Mouse (Mus musculus) bone marrow macrophage, adult 2 months (primary cell): ENCODE measurements around the gene Slc39a11. TPM values are rescaled to one million over a fixed set of nuclear protein-coding genes. Genes with fewer than 3 reads are reported as not detected.

Source experiments
- H3K27ac ChIP-seq: 2 replicates; pipeline ENCODE4 v1.5.1; 2012; ENCODE audit warnings: low read depth, low read length; ENCODE audit not compliant: insufficient read depth
- H3K4me1 ChIP-seq: 2 replicates; pipeline ENCODE4 v1.6.1; 2012; ENCODE audit warnings: low read length; ENCODE audit not compliant: control insufficient read depth, insufficient read depth
- H3K4me3 ChIP-seq: 2 replicates; pipeline ENCODE4 v1.5.1; 2012; ENCODE audit warnings: mild to moderate bottlenecking, low read length, moderate library complexity; ENCODE audit not compliant: insufficient read depth
- CTCF ChIP-seq: IDR thresholded peaks from 2 replicates; pipeline ENCODE4 v1.5.1; 2012; ENCODE audit warnings: low read depth, mild to moderate bottlenecking, low read length, moderate library complexity
- POLR2A ChIP-seq: IDR thresholded peaks from 2 replicates; pipeline ENCODE4 v1.6.1; 2012; ENCODE audit warnings: mild to moderate bottlenecking, low read depth, low read length, borderline replicate concordance
- polyA plus RNA-seq: library from polyadenylated mRNA; stranded (reverse); fragments of >200 nt; gene quantifications from 2 replicates; pipeline ENCODE4 v1.2.4, GENCODE M21; 2012; ENCODE audit not compliant: missing spikeins, insufficient read depth, insufficient read length

Gene Slc39a11
- polyA plus RNA-seq, 1 experiment: 24.3 TPM

- TF ChIP-seq POLR2A (no peak), CTCF (no peak)
- Histone ChIP-seq H3K27ac (no peak overlapping the region), H3K4me1 (peaks cover 10% of the 10 kb centered on the region), H3K4me3 (no peak overlapping the region)
Measured at GRCm38 (mm10) chr11:113452861-113453568, 196.9 kb downstream of the Slc39a11 start.

- no peak overlapping the region for H3K4me3 ChIP-seq
- TF ChIP-seq POLR2A (no peak), CTCF (no peak)
- H3K27ac ChIP-seq: no peak overlapping the region
- H3K4me1 ChIP-seq: peaks cover 10% of the 10 kb centered on the region
Measured at GRCm38 (mm10) chr11:113451301-113451700, 198.6 kb downstream of the Slc39a11 start.

- H3K4me1 ChIP-seq: peaks cover 10% of the 10 kb centered on the region
- TF ChIP-seq CTCF (no peak), POLR2A (no peak)
- no peak overlapping the region for H3K4me3 ChIP-seq
- no peak overlapping the region for H3K27ac ChIP-seq
Measured at GRCm38 (mm10) chr11:113450665-113451064, 199.2 kb downstream of the Slc39a11 start.

- Histone ChIP-seq H3K4me3 (no peak overlapping the region), H3K4me1 (peaks cover 10% of the 10 kb centered on the region), H3K27ac (peak overlapping the region; percentile 31; the same call in 1 of the 2 replicates)
- TF ChIP-seq CTCF (no peak), POLR2A (no peak)
Measured at GRCm38 (mm10) chr11:113450028-113450427, 199.9 kb downstream of the Slc39a11 start.

GRCm38 (mm10) chr11:113442036-113442435, 207.8 kb downstream of the Slc39a11 start:
- Histone ChIP-seq H3K4me1 (peaks cover 2% of the 10 kb centered on the region; the same call in 1 of the 2 replicates), H3K4me3 (no peak overlapping the region), H3K27ac (no peak overlapping the region)
- TF ChIP-seq CTCF: no peak
- TF ChIP-seq POLR2A: no peak

- H3K4me1 ChIP-seq: peaks cover 2% of the 10 kb centered on the region; the same call in 1 of the 2 replicates
- TF ChIP-seq CTCF (no peak), POLR2A (no peak)
- H3K4me3 ChIP-seq: no peak overlapping the region
- no peak overlapping the region for H3K27ac ChIP-seq
Measured at GRCm38 (mm10) chr11:113439328-113440030, 210.4 kb downstream of the Slc39a11 start.

- Histone ChIP-seq H3K4me3 (no peak overlapping the region), H3K4me1 (peaks cover 2% of the 10 kb centered on the region; the same call in 1 of the 2 replicates), H3K27ac (no peak overlapping the region)
- TF ChIP-seq POLR2A (no peak), CTCF (no peak)
Measured at GRCm38 (mm10) chr11:113438915-113439314, 211.0 kb downstream of the Slc39a11 start.

GRCm38 (mm10) chr11:113437357-113437756, 212.5 kb downstream of the Slc39a11 start:
- no peak for TF ChIP-seq CTCF
- no peak overlapping the region for H3K4me3 ChIP-seq
- no peak overlapping the region for H3K27ac ChIP-seq
- peaks cover 2% of the 10 kb centered on the region; the same call in 1 of the 2 replicates for H3K4me1 ChIP-seq

GRCm38 (mm10) chr11:113436299-113436698, 213.6 kb downstream of the Slc39a11 start:
- peaks cover 2% of the 10 kb centered on the region; the same call in 1 of the 2 replicates for H3K4me1 ChIP-seq
- no peak overlapping the region for H3K27ac ChIP-seq
- TF ChIP-seq CTCF (no peak), POLR2A (no peak)
- no peak overlapping the region for H3K4me3 ChIP-seq

- TF ChIP-seq CTCF: no peak
- TF ChIP-seq POLR2A: no peak
- Histone ChIP-seq H3K4me1 (peaks cover 4% of the 10 kb centered on the region), H3K4me3 (no peak overlapping the region), H3K27ac (no peak overlapping the region)
Measured at GRCm38 (mm10) chr11:113435696-113436095, 214.2 kb downstream of the Slc39a11 start.

- Histone ChIP-seq H3K4me1 (peaks cover 12% of the 10 kb centered on the region), H3K4me3 (no peak overlapping the region), H3K27ac (no peak overlapping the region)
- TF ChIP-seq POLR2A (no peak), CTCF (no peak)
Measured at GRCm38 (mm10) chr11:113431161-113431560, 218.7 kb downstream of the Slc39a11 start.
